Mouse (Mus musculus) midbrain, postnatal 0 days (tissue): ENCODE results near the gene Bbox1. TPM values are rescaled to one million over a fixed set of nuclear protein-coding genes. Genes with fewer than 3 reads are reported as not detected.

Experiments used
- ATAC-seq: fragments of 200-750 bp; cut with Nextera tagmentation; 2 replicates; pipeline ENCODE4 v1.8.0; 2017; ENCODE audit warnings: moderate number of reproducible peaks, mild to moderate bottlenecking, moderate TSS enrichment, moderate library complexity; ENCODE audit not compliant: low FRiP score
- DNase-seq: peaks from one replicate; pipeline ENCODE4 v3.0.0-alpha.2; 2015; ENCODE audit warnings: low spot score
- H3K27ac ChIP-seq: fragments of 300-500 bp; sonication (generic); 2 replicates; pipeline ENCODE4 v1.5.1; 2014; ENCODE audit warnings: low read depth, mild to moderate bottlenecking, low read length, mixed read lengths
- H3K27me3 ChIP-seq: fragments of 300-500 bp; sonication (generic); 2 replicates; pipeline ENCODE4 v1.6.1; 2014; ENCODE audit warnings: low read length, control low read depth, mixed read lengths; ENCODE audit not compliant: insufficient read depth
- H3K36me3 ChIP-seq: fragments of 300-500 bp; sonication (generic); 2 replicates; pipeline ENCODE4 v1.6.1; 2014; ENCODE audit warnings: low read length, control low read depth, mixed read lengths; ENCODE audit not compliant: insufficient read depth
- H3K4me1 ChIP-seq: fragments of 300-500 bp; sonication (generic); 2 replicates; pipeline ENCODE4 v1.6.1; 2014; ENCODE audit warnings: mild to moderate bottlenecking, control low read depth, antibody characterized with exemption, low read length, mixed read lengths; ENCODE audit not compliant: insufficient read depth
- H3K4me2 ChIP-seq: fragments of 300-500 bp; sonication (generic); 2 replicates; pipeline ENCODE4 v1.6.1; 2014; ENCODE audit warnings: low read depth, mild to moderate bottlenecking, low read length, mixed read lengths; ENCODE audit not compliant: poor library complexity, severe bottlenecking
- H3K4me3 ChIP-seq: fragments of 300-500 bp; sonication (generic); 2 replicates; pipeline ENCODE4 v1.5.1; 2014; ENCODE audit warnings: low read depth, mild to moderate bottlenecking, low read length, moderate library complexity
- H3K9ac ChIP-seq: fragments of 300-500 bp; sonication (generic); replicated peaks from 2 replicates; pipeline ENCODE4 v1.6.1; 2014; ENCODE audit warnings: mild to moderate bottlenecking, low read length, moderate library complexity, mixed read lengths; ENCODE audit not compliant: poor library complexity, severe bottlenecking
- H3K9me3 ChIP-seq: fragments of 300-500 bp; sonication (generic); 2 replicates; pipeline ENCODE4 v1.6.1; 2016; ENCODE audit warnings: low read length, control low read depth
- CTCF ChIP-seq: IDR thresholded peaks from 2 replicates; pipeline ENCODE4 v1.5.1; 2016; ENCODE audit warnings: antibody characterized with exemption, mild to moderate bottlenecking
- WGBS: fragments of 180-500 bp; shearing (Covaris S2); extraction: QIAGEN DNeasy Blood & Tissue Kit; methylation state at CpG from one replicate; pipeline ENCODE4 v1.1.7; 2014; 5-methylcytosine and 5-hydroxymethylcytosine counted together
- polyA plus RNA-seq: library from polyadenylated mRNA; unstranded; fragments of >200 nt; fragmentation: Nextera tagmentation; extraction: Ambion mirVana; gene quantifications from 2 replicates; pipeline ENCODE4 v1.2.1, GENCODE M21; 2015
- total RNA-seq: library from RNA; depleted of rRNA; stranded (reverse); fragments of >200 nt; gene quantifications from 2 replicates; pipeline ENCODE4 v1.2.3, GENCODE M21; 2014; rRNA removed

The Bbox1 gene
- total and polyA plus RNA-seq, 2 experiments from 2014 or later: 2.4 to 3.0 TPM

DNA sequence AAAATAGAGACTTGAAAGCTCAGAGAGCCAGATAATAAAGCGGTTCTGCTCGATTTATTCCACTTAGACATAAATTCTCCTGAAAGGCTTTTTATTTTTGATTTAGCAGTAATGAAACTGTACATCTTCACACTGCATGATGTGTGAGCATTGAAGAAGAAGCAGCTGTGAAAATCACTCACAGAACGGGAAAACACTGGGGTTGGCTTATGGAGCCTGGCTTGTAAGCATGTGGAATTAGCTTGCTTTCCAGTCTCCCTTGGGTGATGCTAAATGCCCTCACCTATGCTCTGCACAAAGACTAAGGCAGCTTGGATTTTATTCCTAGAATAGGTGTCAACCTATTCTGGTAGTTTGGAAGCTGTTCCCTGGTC lies 98.7 kb downstream of the Bbox1 start:
- no peaks in the 10 kb centered on the region for H3K4me1 ChIP-seq
- WGBS: 68% methylated on average over 3 of the region's 3 CpGs
- H3K4me2 ChIP-seq: no peak overlapping the region
- no peaks in the 10 kb centered on the region for H3K27me3 ChIP-seq
- no peak for ATAC-seq
- no peak overlapping the region for H3K27ac ChIP-seq
- H3K9ac ChIP-seq: no peak overlapping the region
- no peak for DNase-seq
- H3K9me3 ChIP-seq: no peaks in the 10 kb centered on the region
- no peak for TF ChIP-seq CTCF
- no peak overlapping the region for H3K4me3 ChIP-seq
- no peaks in the 10 kb centered on the region for H3K36me3 ChIP-seq

DNA sequence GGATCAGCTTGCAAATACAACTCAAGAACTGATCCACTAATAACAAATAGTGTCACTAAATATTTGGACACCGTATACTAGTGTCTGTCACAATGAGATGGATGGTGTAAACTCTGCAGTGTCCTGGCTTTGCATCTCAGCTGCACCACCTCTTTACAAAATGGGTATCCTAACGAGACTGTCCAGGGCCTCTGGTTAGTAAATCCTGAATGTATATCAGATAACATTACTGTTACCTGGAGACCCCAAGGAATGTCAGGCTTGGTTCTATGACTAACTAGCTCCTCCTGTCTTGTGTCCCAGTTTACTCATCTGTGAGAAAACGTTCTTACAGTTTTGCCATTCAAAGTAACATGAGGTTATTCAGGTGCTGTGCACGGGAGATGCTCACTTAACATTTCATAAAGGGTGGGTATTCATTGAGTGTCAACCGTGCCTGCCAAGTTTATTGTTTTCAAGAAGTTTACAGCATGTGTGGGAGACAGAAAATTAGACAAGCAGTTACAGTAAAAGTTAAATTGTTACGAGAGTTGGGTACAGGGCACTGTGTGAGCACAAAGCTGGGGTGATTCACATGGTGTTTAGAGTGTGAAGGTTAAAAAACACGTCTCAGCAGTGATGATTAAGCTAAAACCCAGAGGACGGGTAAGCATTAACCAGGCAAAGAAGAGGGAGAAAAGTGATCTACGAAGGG lies 99.2 kb downstream of the Bbox1 start:
- TF ChIP-seq CTCF: no peak
- Histone ChIP-seq H3K4me1 (no peaks in the 10 kb centered on the region), H3K27ac (no peak overlapping the region), H3K27me3 (no peaks in the 10 kb centered on the region), H3K9ac (no peak overlapping the region), H3K4me2 (no peak overlapping the region), H3K36me3 (no peaks in the 10 kb centered on the region), H3K9me3 (no peaks in the 10 kb centered on the region), H3K4me3 (no peak overlapping the region)
- DNase-seq (no peak), ATAC-seq (no peak)
- 66% methylated on average over 9 of the region's 9 CpGs for WGBS

DNA sequence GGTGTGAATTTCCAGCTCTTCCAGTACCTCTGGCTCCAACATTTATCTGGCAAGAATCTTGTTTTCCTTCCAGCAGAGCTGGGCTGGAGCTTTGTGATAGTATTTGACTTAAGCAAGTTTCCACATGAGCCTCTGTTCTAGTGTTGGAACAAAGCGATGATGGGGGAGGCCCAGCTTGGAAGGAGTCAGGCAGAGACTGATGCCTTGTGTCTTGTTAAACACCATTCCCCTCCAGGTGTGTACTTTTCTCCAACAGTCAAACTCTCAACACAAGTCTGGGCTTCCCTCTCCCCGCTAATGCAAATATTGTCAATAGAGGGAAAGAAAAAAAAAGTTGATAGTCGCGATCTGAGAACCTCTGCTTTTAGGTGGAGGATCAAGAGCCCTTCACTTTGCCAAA lies 100.1 kb downstream of the Bbox1 start:
- H3K27me3 ChIP-seq: no peaks in the 10 kb centered on the region
- ATAC-seq (no peak), DNase-seq (no peak)
- 89% methylated on average over 4 of the region's 4 CpGs for WGBS
- no peak overlapping the region for H3K4me2 ChIP-seq
- H3K9me3 ChIP-seq: no peaks in the 10 kb centered on the region
- no peak overlapping the region for H3K4me3 ChIP-seq
- no peaks in the 10 kb centered on the region for H3K36me3 ChIP-seq
- no peak overlapping the region for H3K27ac ChIP-seq
- no peaks in the 10 kb centered on the region for H3K4me1 ChIP-seq
- TF ChIP-seq CTCF: no peak
- no peak overlapping the region for H3K9ac ChIP-seq

Other genes starting within 250 kb of the Bbox1 start
- gene Fibin, start 48.6 kb upstream of the Bbox1 start, total RNA-seq: 7.9 and 9.7 TPM in 2 replicates
- gene Fibin, start 48.6 kb upstream of the Bbox1 start, polyA plus RNA-seq: 5.8 and 7.4 TPM in 2 replicates